In the genomic region with DNA sequence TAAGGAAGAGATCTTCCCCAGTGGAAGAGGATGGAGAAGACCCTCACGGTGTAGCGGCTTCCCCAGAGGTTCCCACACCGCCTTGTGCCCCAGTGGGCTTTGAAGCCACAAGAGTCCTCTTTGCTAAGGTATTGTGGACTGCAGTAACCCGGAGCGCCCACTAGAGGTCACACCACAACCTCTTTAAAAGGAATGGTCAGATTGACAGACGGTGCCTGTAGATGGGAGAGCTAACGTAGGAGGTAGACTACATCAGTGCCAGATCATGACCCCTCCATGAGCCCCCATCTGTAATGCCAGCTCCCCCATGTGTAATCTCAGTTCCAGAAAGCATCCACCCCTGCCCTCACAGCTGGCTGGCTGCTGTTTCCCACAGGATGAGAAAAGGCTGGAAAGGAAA, we compare ENCODE assay signal across 9 mouse cellular contexts. TPM values are rescaled to one million over a fixed set of nuclear protein-coding genes. Genes with fewer than 3 reads are reported as not detected.
DNase-seq lines count a peak whose midpoint lies in the region; ATAC-seq lines count a peak whose summit lies in the region.
"Had no signal": no experiment of that assay in that cellular context is flagged by ENCODE, and none has a peak within 500 bp of the region (broad histone marks: within the 10 kb centered on the region; RNA-seq: fewer than 3 reads in every experiment).

No protein-coding gene starts in this region.

- H3K36me3 ChIP-seq in forebrain, embryonic 10.5 days (replicated peaks), result peaks cover 28% of the 10 kb centered on the region
- peaks cover 27% of the 10 kb centered on the region for H3K36me3 ChIP-seq in forebrain, embryonic 12.5 days (replicated peaks)

- 13% methylated on average over 7 of the region's 7 CpGs for WGBS in forebrain, embryonic 10.5 days
- 15% methylated on average over 7 of the region's 7 CpGs for WGBS in forebrain, embryonic 12.5 days

- H3K9ac ChIP-seq in forebrain, embryonic 12.5 days, result no peak overlapping the region
- H3K9ac ChIP-seq: midbrain, embryonic 12.5 days had no signal

- H3K27ac ChIP-seq in forebrain, embryonic 10.5 days, result no peak overlapping the region
- no peak overlapping the region for H3K27ac ChIP-seq in forebrain, embryonic 12.5 days
- H3K27ac ChIP-seq: midbrain, embryonic 12.5 days had no signal

- no peak overlapping the region for H3K4me3 ChIP-seq in forebrain, embryonic 10.5 days
- H3K4me3 ChIP-seq in forebrain, embryonic 12.5 days (replicated peaks), result no peak overlapping the region
- H3K4me3 ChIP-seq: midbrain, embryonic 12.5 days had no signal

- DNase-seq in forebrain, embryonic 10.5 days (ENCODE audit: extremely low spot score, low spot score), result peak; percentile 80
- DNase-seq in cerebellum, adult 11 months, result peak; percentile 71
- DNase-seq in hindlimb bud, embryonic 11.5 days (ENCODE audit: extremely low spot score, low read depth, low spot score), result peak; percentile 58
- peak; percentile 65 to 76 for DNase-seq in left cerebral cortex, adult 18-20 months (ENCODE audit: low spot score in 2 of 2)
- DNase-seq in mesoderm, embryonic 11.5 days (ENCODE audit: low read depth, low spot score), result peak; percentile 86
- DNase-seq in spleen, adult 18-20 months, result peak; percentile 47 to 70

- no peak overlapping the region for H3K4me2 ChIP-seq in forebrain, embryonic 12.5 days
- H3K4me2 ChIP-seq: midbrain, embryonic 12.5 days had no signal

- peaks cover 4% of the 10 kb centered on the region; the same call in 1 of the 2 replicates for H3K4me1 ChIP-seq in forebrain, embryonic 10.5 days
- H3K4me1 ChIP-seq in forebrain, embryonic 12.5 days, result no peaks in the 10 kb centered on the region

- peaks cover 2% of the 10 kb centered on the region; the same call in 1 of the 2 replicates for H3K9me3 ChIP-seq in forebrain, embryonic 10.5 days
- no peaks in the 10 kb centered on the region for H3K9me3 ChIP-seq in forebrain, embryonic 12.5 days
- H3K9me3 ChIP-seq: midbrain, embryonic 12.5 days had no signal

- ATAC-seq in forebrain, embryonic 12.5 days (ENCODE audit: low FRiP score), result no peak
- peak; percentile 82 for ATAC-seq in frontal cortex, adult (ENCODE audit: low TSS enrichment)

- no peaks in the 10 kb centered on the region for H3K27me3 ChIP-seq in forebrain, embryonic 10.5 days (ENCODE audit: poor library complexity, severe bottlenecking)
- H3K27me3 ChIP-seq in forebrain, embryonic 12.5 days, result no peaks in the 10 kb centered on the region

RNA-seq across cellular contexts. Expression of a gene that starts 3.0 kb away (rescaled TPM):
- not detected in 2 replicates for polyA plus RNA-seq in forebrain, embryonic 10.5 days (2016; fragmentation: Nextera tagmentation; extraction: Ambion mirVana)
- not detected in 2 replicates for polyA plus RNA-seq in forebrain, embryonic 12.5 days (2016; fragmentation: Nextera tagmentation; extraction: Ambion mirVana)
- not detected for total RNA-seq in left cerebral cortex, adult 18-20 months (2021)
- polyA plus RNA-seq: midbrain, embryonic 12.5 days had no signal

RNA-seq across cellular contexts. Expression of a gene that starts 31.5 kb away (rescaled TPM):
- polyA plus RNA-seq in forebrain, embryonic 10.5 days (2016; fragmentation: Nextera tagmentation; extraction: Ambion mirVana), result 13.1 and 14.8 TPM in 2 replicates
- polyA plus RNA-seq in forebrain, embryonic 12.5 days (2016; fragmentation: Nextera tagmentation; extraction: Ambion mirVana), result 18.6 and 19.3 TPM in 2 replicates
- 100 to 1,000 TPM; 104 to 105 TPM for total RNA-seq in left cerebral cortex, adult 18-20 months (2021)

RNA-seq across cellular contexts. Expression of a gene that starts 43.0 kb away (rescaled TPM):
- 175 TPM in 2 replicates for polyA plus RNA-seq in forebrain, embryonic 10.5 days (2016; fragmentation: Nextera tagmentation; extraction: Ambion mirVana)
- 248 and 250 TPM in 2 replicates for polyA plus RNA-seq in forebrain, embryonic 12.5 days (2016; fragmentation: Nextera tagmentation; extraction: Ambion mirVana)
- total RNA-seq in left cerebral cortex, adult 18-20 months (2021), result 100 to 1,000 TPM; 187 to 190 TPM
